Mouse (Mus musculus): ENCODE measurements at regions not wholly inside any gene's neighbourhood (a gene's known extent, or its start where the extent isn't known, plus 50 kb on each side); places are given as distances from the start of the nearest gene placed in this dataset.
A peak's percentile ranks its signal among the peaks of the same experiment; 100 is the strongest.

DNA sequence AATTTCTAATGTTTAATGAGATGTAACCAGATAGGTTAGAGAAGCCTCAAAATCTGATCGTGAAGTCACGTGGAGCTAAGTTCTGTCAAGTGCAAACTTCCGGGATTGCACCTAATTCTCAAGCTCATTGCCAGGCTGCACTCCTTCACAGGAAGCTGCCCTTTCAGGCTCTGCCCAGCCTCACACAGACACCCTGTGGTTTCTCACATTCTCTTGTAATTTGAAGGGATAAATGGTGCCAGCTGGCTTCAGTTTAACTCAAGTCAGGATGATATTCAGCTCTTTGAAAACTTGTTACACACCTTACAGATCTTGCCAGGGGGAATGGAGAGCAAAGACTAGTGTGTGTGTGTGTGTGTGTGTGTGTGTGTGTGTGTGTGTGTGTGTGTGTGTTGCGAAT, 529.3 kb upstream of the Tle4 start:
- Histone ChIP-seq H3K4me1 (peaks cover 4% of the 10 kb centered on the region), H3K4me3 (no peak overlapping the region), H3K9me3 (no peaks in the 10 kb centered on the region), H3K27ac (no peak overlapping the region), H3K36me3 (replicated peaks) (no peaks in the 10 kb centered on the region), H3K27me3 (ENCODE audit: poor library complexity, severe bottlenecking) (no peaks in the 10 kb centered on the region)
- DNase-seq (ENCODE audit: extremely low spot score, low spot score) = no peak
- WGBS = 59% methylated on average over 3 of the region's 4 CpGs

DNA sequence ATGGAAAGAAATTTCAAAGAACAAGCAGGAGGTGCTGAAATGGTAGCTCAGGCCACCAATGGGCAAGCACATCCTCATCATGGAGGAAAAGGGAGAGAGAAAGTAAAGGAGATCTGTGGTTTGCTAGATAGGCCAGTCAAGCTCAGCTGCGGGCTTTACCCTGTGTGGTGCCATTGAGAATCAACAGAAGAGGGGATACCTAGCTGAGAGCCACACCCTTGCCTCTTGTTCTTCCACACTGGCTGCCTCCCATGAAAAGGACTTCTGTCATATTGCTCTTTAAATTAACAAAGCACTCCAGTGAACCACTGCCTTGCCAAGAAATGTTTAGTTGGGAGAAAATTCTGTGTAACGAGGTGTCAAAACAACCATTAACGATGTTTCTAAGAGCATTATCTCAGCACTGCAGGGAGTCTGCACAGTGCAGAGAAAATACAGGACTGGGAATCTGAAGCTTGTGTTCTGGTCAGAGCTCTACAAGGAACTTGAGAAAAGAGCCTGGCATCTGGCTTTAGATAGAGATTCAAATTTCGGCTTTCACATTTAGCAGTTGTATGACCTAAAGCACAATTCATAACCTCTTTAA, 510.7 kb upstream of the Tle4 start:
- Histone ChIP-seq H3K27ac (no peak overlapping the region), H3K36me3 (replicated peaks) (no peaks in the 10 kb centered on the region), H3K4me3 (no peak overlapping the region), H3K27me3 (ENCODE audit: poor library complexity, severe bottlenecking) (no peaks in the 10 kb centered on the region), H3K9me3 (0 out of 2 replicates have a peak, but pooled peaks cover 4% of the 10 kb centered on the region), H3K4me1 (peaks cover 11% of the 10 kb centered on the region)
- DNase-seq (ENCODE audit: extremely low spot score, low spot score) = no peak
- 25% methylated on average over 4 of the region's 4 CpGs for WGBS

DNA sequence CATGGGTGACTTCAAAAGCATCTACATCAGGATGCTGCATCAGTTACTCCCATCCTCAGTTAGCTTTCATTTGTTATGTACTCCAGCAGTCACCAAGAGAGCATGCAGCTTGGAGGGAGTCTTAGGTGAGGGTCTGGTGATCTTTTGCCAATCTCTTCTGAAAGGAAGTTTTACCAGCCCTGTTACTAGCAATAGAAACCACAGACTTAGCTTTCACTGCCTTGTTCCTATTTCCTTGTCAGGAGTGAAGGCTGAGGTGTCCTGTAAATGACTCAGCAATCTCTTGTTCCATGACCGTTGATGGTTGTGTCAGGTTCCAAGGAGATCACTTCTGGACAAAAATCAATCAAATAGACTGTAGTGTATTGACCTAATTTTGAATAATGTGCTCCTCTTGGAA, 497.2 kb upstream of the Tle4 start:
- no peaks in the 10 kb centered on the region for H3K4me1 ChIP-seq
- DNase-seq (ENCODE audit: extremely low spot score, low spot score) = no peak
- H3K9me3 ChIP-seq = no peaks in the 10 kb centered on the region
- H3K27me3 ChIP-seq (ENCODE audit: poor library complexity, severe bottlenecking) = no peaks in the 10 kb centered on the region
- no peak overlapping the region for H3K4me3 ChIP-seq
- no peak overlapping the region for H3K27ac ChIP-seq
- 84% methylated on average over 1 of the region's 1 CpGs for WGBS
- no peaks in the 10 kb centered on the region for H3K36me3 ChIP-seq (replicated peaks)

DNA sequence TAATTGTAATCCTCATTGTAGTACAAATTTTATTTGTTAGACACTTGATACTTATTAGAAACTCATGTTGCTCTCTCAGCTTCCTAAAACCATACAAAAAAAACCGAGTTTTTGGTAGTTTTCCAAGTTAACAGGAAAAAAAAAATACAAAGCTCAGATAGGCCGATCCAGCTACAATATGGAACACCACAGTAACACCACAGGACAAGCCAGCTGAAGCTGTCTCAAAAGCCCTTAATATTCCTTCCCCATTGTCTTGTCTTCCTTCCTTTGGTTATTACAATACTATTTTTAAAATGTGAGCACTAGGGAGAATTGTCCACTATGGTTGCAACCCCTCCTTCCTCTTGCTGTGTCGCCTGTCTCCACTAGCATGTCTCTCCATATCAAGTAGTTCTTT, 495.7 kb upstream of the Tle4 start:
- Histone ChIP-seq H3K27ac (no peak overlapping the region), H3K4me1 (no peaks in the 10 kb centered on the region), H3K36me3 (replicated peaks) (no peaks in the 10 kb centered on the region), H3K4me3 (no peak overlapping the region), H3K9me3 (no peaks in the 10 kb centered on the region), H3K27me3 (ENCODE audit: poor library complexity, severe bottlenecking) (no peaks in the 10 kb centered on the region)
- 81% methylated on average over 3 of the region's 3 CpGs for WGBS
- DNase-seq (ENCODE audit: extremely low spot score, low spot score) = no peak

DNA sequence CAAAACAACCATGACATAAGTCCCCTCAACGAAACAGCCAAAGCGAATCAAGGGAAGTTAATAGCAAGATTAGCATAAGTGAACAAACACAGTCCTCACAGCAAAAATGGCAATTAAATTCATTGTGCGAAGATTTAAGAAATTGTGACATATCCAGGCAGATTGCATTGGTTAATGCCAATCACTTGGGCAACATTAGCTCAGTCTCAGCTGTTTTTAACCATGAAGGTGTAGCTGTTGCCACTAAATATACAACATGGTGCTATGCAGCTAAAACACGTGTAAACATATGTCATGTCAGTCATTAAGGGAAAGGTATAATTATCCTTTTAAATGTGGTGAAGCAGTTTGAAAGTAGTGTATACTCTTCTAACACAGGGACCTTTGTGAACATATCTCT, 482.8 kb upstream of the Tle4 start:
- Histone ChIP-seq H3K9me3 (no peaks in the 10 kb centered on the region), H3K36me3 (replicated peaks) (no peaks in the 10 kb centered on the region), H3K27me3 (ENCODE audit: poor library complexity, severe bottlenecking) (no peaks in the 10 kb centered on the region), H3K4me1 (no peaks in the 10 kb centered on the region), H3K4me3 (no peak overlapping the region), H3K27ac (no peak overlapping the region)
- WGBS = 90% methylated on average over 4 of the region's 4 CpGs
- no peak for DNase-seq (ENCODE audit: extremely low spot score, low spot score)

DNA sequence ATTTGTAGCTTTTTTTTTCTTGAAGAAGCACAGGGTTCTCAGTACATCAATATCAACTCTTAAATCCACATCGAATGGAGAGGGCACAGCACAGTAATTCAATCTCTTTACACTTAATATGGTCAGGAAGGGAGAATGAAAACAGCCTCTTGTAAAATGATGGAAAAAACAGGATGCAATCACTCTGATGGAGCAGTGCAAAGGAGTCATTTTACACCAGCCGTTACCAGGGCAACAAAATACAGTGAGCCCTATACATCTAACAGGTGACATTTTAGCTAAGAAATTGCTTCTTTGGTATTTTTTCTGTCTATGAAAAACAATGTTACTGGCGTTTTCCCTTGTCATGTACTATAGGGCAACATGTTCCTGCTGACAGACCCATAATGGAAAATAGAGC, 459.9 kb upstream of the Tle4 start:
- 92% methylated on average over 3 of the region's 3 CpGs for WGBS
- no peaks in the 10 kb centered on the region for H3K36me3 ChIP-seq (replicated peaks)
- no peak overlapping the region for H3K4me3 ChIP-seq
- no peak overlapping the region for H3K27ac ChIP-seq
- peaks cover 34% of the 10 kb centered on the region for H3K27me3 ChIP-seq (ENCODE audit: poor library complexity, severe bottlenecking)
- peaks cover 38% of the 10 kb centered on the region for H3K4me1 ChIP-seq
- no peak for DNase-seq (ENCODE audit: extremely low spot score, low spot score)
- peaks cover 12% of the 10 kb centered on the region; the same call in 1 of the 2 replicates for H3K9me3 ChIP-seq

DNA sequence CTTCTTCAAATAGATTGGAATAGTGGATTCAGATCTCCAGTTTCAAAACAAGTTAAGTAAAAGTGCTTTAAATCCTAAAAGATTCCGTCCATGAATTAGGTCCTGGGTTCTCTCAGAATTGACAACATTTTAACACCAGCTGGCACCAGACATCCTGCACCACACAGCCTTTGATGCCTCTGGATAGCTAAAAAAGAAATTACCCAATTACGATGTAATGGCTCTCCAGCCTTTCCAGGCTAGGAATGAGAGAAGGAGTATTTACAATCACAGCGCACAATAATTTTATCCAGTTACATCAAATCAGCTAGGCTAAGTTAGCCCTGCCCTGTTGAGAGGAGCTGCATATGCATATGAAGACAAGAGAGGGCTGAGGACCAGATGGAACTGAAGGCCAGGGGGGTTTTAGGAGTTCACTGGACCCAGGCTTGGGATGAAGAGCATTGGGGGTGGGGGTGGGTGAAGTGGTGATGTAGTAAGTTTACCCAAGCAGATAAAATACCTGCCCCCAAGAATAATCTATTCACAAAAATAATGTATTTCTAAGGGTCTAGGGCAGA, 455.8 kb upstream of the Tle4 start:
- no peak for DNase-seq (ENCODE audit: extremely low spot score, low spot score)

DNA sequence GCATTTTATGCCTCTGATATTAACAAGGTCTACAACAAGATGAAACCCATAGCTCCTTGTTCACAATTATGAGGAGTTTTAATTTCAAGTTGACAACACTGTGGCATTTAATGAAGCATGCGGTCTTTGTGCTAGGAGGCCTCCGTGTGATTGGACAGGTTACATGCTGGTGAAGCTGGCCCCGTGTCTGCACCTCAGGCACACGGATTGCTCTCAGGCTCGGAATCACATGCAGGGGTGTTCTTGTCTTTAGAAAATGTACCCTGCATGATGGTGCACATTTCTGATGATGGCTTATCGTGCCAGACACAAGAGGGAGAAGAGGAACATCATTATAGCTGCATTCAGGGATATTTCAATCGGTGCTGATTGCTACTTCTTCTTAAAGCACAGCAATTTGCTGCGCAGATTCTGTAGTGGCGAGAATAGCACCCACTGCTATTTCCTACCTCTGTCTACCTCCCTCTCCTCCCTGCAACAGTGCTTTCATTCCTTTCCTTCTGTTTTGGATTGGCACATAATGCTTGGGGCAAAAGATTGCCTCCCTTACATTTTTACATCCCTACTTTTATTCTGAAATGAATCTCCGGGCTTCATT, 454.9 kb upstream of the Tle4 start:
- H3K4me1 ChIP-seq = peaks cover 44% of the 10 kb centered on the region
- no peak overlapping the region for H3K27ac ChIP-seq
- no peaks in the 10 kb centered on the region for H3K9me3 ChIP-seq
- H3K36me3 ChIP-seq (replicated peaks) = no peaks in the 10 kb centered on the region
- H3K4me3 ChIP-seq = no peak overlapping the region
- DNase-seq (ENCODE audit: extremely low spot score, low spot score) = no peak
- WGBS = 86% methylated on average over 10 of the region's 10 CpGs
- peaks cover 35% of the 10 kb centered on the region for H3K27me3 ChIP-seq (ENCODE audit: poor library complexity, severe bottlenecking)

More for the DNA sequence above, 455.8 kb upstream of the Tle4 start:
- Histone ChIP-seq H3K4me1 (peaks cover 44% of the 10 kb centered on the region), H3K36me3 (replicated peaks) (no peaks in the 10 kb centered on the region), H3K9me3 (no peaks in the 10 kb centered on the region), H3K27me3 (ENCODE audit: poor library complexity, severe bottlenecking) (peaks cover 36% of the 10 kb centered on the region), H3K27ac (no peak overlapping the region), H3K4me3 (no peak overlapping the region)
- 77% methylated on average over 3 of the region's 3 CpGs for WGBS

DNA sequence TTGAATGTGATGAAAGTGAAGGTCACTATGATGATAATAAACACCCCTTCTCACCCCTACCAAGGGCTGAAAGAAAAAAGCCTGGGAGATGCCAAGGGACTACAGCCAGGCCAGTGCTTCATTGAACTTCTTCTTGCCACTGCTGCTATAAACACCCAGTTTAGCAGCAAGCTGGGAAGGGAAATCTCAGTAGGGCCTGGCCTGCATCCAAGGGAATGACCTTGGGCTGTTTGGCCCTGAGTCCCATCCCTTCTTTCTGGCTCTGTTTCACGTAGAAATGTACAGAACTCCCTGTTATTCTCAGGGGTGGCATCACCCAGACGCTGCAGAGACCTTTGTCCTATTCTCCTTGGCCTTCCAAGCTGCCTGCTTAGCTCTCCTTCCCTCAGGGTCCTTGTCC, 450.0 kb upstream of the Tle4 start:
- Histone ChIP-seq H3K36me3 (replicated peaks) (no peaks in the 10 kb centered on the region), H3K27ac (no peak overlapping the region), H3K4me1 (peaks cover 7% of the 10 kb centered on the region), H3K27me3 (ENCODE audit: poor library complexity, severe bottlenecking) (peaks cover 7% of the 10 kb centered on the region), H3K4me3 (no peak overlapping the region), H3K9me3 (no peaks in the 10 kb centered on the region)
- 88% methylated on average over 2 of the region's 2 CpGs for WGBS
- DNase-seq (ENCODE audit: extremely low spot score, low spot score) = no peak

DNA sequence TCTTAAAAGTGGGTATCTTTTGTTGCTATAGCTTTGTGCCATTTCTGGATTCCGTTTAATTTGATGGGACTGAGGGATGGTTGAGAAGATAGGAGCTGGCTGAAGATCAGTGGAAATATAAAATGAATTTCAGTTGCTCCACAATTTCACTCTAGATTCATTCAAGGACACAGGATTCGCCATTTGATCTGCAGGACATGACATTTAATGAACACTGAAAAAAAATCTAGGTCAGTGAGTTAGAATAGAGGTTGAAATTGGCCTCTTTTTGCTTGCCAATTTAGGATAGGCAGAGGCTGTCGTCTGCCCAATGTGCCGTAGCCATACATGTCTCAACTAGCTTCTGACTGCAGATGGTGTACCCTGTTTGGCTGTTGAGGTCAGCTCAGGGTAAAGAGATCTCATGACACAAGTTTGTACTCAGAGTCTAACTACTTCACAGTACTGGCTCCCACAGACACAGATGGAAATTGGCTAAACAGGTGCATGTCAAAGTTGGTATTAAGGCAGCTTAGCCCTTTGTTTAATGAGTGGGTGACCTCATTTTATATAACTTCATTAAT, 449.5 kb upstream of the Tle4 start:
- Histone ChIP-seq H3K4me1 (peaks cover 2% of the 10 kb centered on the region), H3K27ac (no peak overlapping the region), H3K36me3 (replicated peaks) (no peaks in the 10 kb centered on the region), H3K4me3 (no peak overlapping the region), H3K27me3 (ENCODE audit: poor library complexity, severe bottlenecking) (peaks cover 7% of the 10 kb centered on the region), H3K9me3 (no peaks in the 10 kb centered on the region)
- 88% methylated on average over 4 of the region's 4 CpGs for WGBS
- DNase-seq (ENCODE audit: extremely low spot score, low spot score) = no peak

DNA sequence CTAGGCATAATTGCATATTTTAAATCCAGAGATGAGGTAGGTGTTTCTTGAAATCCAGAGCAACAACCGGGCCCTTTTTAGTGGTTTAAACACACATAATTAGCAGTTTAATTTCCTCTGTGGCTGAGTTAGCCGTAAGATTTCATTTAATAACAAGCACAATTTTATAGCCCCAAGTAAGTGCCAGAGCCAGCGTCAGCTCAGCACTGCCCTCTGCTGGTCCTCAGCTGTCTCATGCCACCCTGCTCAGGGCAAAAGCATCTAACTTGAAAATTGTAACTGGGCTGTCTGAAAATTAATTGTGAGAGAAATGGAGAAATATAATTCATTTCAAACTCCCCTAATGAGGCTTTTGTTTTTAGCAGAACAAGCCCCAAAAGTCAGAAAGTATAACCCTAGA, 437.7 kb upstream of the Tle4 start:
- peak; percentile 67 for DNase-seq (ENCODE audit: extremely low spot score, low spot score)
- no peaks in the 10 kb centered on the region for H3K36me3 ChIP-seq (replicated peaks)
- no peaks in the 10 kb centered on the region for H3K9me3 ChIP-seq
- peaks cover 28% of the 10 kb centered on the region for H3K4me1 ChIP-seq
- no peak overlapping the region for H3K27ac ChIP-seq
- no peak overlapping the region for H3K4me3 ChIP-seq
- peaks cover 51% of the 10 kb centered on the region for H3K27me3 ChIP-seq (ENCODE audit: poor library complexity, severe bottlenecking)
- 18% methylated on average over 3 of the region's 3 CpGs for WGBS

DNA sequence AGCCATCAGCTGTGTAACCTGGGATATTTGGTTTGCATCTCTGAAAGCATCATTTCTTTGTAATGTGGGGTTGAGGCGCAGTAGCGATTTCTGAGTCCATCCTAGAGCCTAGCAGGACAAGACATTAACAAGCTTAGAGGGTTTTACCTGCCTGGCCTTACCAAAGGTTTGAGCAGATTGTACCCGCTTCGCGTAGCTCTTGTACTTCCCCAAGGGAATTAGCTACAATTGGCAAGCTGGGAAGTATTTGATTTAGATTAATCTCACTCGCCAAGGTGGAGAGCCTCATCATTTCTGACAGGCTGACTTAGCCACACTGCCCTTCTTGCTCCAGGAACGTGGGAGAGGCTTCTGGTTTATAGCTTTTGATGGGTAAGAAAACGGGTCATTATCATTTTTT, 436.1 kb upstream of the Tle4 start:
- H3K4me1 ChIP-seq = peaks cover 28% of the 10 kb centered on the region
- DNase-seq (ENCODE audit: extremely low spot score, low spot score) = no peak
- no peak overlapping the region for H3K4me3 ChIP-seq
- no peaks in the 10 kb centered on the region for H3K9me3 ChIP-seq
- peaks cover 51% of the 10 kb centered on the region for H3K27me3 ChIP-seq (ENCODE audit: poor library complexity, severe bottlenecking)
- no peaks in the 10 kb centered on the region for H3K36me3 ChIP-seq (replicated peaks)
- 75% methylated on average over 8 of the region's 8 CpGs for whole genome bisulfite sequencing
- no peak overlapping the region for H3K27ac ChIP-seq

DNA sequence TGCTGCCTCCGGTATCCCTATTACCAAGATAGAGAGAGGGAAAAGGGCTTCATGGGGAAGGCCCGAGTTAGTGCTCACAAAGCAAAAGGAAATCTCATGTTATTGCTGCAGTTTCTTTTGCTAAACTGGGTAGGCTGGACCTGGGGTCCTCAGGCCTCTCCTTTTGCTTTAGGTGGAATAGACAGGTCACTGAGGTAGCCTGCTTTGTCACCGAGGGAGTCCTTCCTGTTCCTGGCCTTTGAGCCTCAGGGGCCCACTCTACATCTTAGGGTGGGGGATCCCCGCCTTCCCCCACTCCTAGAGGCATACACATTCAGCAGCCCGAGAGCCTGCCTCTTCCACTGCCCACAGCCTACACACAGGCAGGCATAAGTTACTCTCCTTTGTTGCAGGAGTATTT, 435.5 kb upstream of the Tle4 start:
- Histone ChIP-seq H3K4me1 (peaks cover 28% of the 10 kb centered on the region), H3K27me3 (ENCODE audit: poor library complexity, severe bottlenecking) (peaks cover 51% of the 10 kb centered on the region), H3K9me3 (no peaks in the 10 kb centered on the region), H3K4me3 (no peak overlapping the region), H3K27ac (peak overlapping the region; percentile 30; the same call in 1 of the 2 replicates), H3K36me3 (replicated peaks) (no peaks in the 10 kb centered on the region)
- WGBS = 72% methylated on average over 5 of the region's 5 CpGs
- DNase-seq (ENCODE audit: extremely low spot score, low spot score) = no peak
